Mouse (Mus musculus): Measurements from ENCODE around the gene Mamdc2.

DNA sequence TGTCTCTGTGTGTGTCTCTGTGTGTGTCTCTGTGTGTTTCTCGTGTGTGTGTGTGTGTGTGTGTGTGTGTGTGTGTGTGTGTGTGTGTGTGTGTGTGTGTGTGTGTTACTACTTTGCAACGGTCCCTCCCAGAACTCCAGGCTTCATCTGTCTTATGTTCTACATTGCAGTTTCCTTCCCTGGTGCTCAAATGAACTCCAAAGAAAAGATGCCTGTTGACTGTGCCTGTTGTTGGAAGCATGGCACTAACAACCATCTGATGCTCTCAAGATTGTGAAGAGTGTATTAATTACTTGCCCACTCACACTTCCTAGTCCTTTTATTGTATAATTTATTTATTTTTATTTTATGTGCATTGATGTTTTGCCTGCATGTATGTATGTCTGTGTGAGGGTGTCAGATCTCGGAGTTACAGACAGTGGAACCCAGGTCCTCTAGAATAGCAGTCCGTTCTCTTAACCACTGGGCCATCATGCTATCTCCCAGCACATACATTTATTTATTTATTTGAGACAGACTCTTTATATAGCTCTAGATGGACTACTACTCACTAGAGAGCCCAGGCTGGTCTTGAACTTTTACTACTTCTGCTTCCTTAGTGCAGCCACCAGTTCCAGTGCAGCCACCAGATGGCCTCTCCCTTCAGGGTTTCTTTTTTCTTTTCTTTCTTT, 174.1 kb downstream of the Mamdc2 start:
- TF ChIP-seq ETS1 (IDR thresholded peaks at IDR 0.05; ENCODE audit: low read depth, low read length) (no peak), MXI1 (IDR thresholded peaks at IDR 0.05; ENCODE audit: low read depth, low read length) (no peak), POLR2A (IDR thresholded peaks at IDR 0.05; ENCODE audit: control insufficient read depth in 1 of 2, insufficient read depth in 1 of 2, low read depth in 1 of 2, low read length in 2 of 2, poor library complexity in 1 of 2) (no peak), ZNF384 (IDR thresholded peaks at IDR 0.05; ENCODE audit: low read depth, low read length) (no peak), MYC (IDR thresholded peaks at IDR 0.05; ENCODE audit: low read depth, low read length) (no peak), CTCF (IDR thresholded peaks at IDR 0.05 in 2 of 3, conservative IDR thresholded peaks at IDR 0.05 in 1 of 3; ENCODE audit: control insufficient read depth in 1 of 3, insufficient read depth in 1 of 3, low read depth in 2 of 3, low read length in 3 of 3, poor library complexity in 1 of 3, severe bottlenecking in 1 of 3) (no peak; a peak in 1 of 6 replicates), EP300 (IDR thresholded peaks at IDR 0.05; ENCODE audit: low read depth in 1 of 2, low read length in 2 of 2) (no peak), CHD2 (IDR thresholded peaks at IDR 0.05; ENCODE audit: low read length) (no peak), ZC3H11A (IDR thresholded peaks at IDR 0.05; ENCODE audit: low read depth, low read length) (no peak), ZMIZ1 (IDR thresholded peaks at IDR 0.05; ENCODE audit: low read depth, low read length) (no peak), CHD1 (IDR thresholded peaks at IDR 0.05; ENCODE audit: low read depth, low read length) (no peak)

Measured in MEL (cell line).